Mouse (Mus musculus) left cerebral cortex, adult 9 months (tissue): ENCODE measurements around the gene Arl1.
"Not testable (repeated sequence)": the region's sequence is repeated elsewhere in the genome, so short reads cannot be mapped to it uniquely, and the experiment has no call there.

Experiments
- DNase-seq, 2 experiments: peaks; one replicate each; pipeline ENCODE4 v3.0.0; 2022; ENCODE audit warnings: low spot score in 2 of 2

Gene Arl1

DNA sequence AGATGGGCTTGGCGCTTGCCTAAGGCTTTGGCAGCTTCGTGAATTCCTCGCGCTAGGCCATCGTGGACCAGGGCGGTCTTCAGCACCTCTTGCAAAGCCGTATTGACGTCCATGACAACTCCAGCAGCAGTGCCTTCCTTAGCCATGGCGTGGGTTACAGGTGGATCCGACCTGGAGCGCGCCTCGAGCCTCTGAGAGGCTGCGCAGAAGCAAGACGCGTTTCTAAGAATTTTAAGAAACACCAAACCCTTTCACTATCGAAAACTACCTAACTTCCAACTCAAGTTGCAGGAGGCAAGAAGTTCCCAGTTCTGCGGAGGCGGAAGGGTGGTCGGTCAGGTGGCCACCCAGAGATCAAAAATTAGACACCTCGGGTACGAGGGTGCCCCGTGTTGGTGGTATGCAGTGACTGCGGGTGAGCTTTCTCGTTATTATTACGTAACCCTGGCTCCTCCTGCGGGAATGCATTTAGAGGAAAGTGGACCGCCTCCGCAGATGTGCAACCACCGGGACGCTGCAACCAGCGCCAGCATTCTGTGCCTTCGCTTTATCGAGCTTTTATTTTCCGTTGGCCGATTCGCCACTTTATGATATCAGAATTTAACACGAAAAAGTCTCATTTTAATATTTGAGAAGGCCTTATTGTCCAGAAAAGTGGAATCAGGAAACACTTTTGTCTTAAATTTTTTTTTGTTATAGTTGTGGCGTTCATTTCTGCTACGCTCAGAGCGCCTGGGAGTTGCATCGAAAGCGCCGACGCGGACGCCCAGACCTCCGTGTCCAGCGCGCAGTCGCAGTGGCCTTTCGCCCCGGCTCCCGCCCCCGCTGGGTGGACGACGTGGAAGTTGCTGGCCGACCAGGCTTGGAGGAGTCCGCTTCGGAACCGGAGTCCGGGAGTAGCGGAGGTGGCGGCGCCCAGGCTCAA, at the start of gene Arl1:
Gene Arl1, plus strand, starts transcription at position 288 of the 925 bp plus-strand sequence.
- DNase-seq, result peak; percentile 80 to 91

GRCm38 (mm10) chr10:88682904-88683563, 47.6 kb upstream of the Arl1 start:
- no peak for DNase-seq

DNA sequence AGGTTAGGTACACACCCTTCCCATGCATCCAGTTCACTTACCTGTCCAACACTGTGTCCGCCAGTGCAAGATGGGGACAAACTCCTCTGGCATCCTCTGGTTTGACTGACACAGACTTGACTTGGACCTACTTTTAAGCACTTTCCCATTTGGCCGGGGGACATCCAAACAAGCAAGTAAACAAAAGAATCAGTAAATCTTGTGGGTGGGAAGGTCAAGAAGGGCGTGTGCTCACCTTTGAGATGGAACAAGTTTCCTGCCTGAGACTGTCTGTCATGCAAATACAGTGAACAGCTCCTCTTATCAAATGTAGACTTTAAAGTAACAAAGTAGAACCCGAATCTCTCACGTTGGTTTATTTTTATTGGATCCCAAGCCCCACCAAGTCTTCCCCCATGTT, 45.7 kb upstream of the Arl1 start, which contains the start of gene Spic:
Gene Spic, minus strand, starts transcription at position 91 of the 400 bp plus-strand sequence.
- no peak for DNase-seq

DNA sequence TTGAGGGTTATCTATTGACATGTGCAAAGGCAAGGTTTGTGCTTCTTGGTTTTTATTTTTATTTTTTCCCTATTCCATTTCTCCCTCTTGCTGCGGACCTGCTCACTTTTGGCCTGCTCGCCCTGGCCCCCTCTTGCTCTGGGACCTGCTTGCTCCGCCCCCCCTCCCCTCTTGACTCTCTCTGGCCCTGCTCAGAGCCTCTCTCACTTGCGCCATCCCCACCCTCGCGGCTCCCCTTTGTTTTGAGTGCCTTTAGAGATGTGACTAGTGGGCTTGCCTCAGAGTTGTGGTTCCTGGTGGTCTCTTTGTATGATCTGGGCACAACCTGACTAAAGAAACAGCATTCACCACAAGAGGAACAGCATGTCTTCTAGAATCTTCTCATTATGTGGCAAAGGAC, 29.7 kb upstream of the Arl1 start:
- no peak for DNase-seq

- peak; percentile 25 to 62 for DNase-seq
Observed at GRCm38 (mm10) chr10:88708671-88709523, 21.8 kb upstream of the Arl1 start.

GRCm38 (mm10) chr10:88712359-88712758, 18.3 kb upstream of the Arl1 start:
- DNase-seq, result no peak

GRCm38 (mm10) chr10:88714744-88715143, 15.9 kb upstream of the Arl1 start:
- DNase-seq, result no peak

DNA sequence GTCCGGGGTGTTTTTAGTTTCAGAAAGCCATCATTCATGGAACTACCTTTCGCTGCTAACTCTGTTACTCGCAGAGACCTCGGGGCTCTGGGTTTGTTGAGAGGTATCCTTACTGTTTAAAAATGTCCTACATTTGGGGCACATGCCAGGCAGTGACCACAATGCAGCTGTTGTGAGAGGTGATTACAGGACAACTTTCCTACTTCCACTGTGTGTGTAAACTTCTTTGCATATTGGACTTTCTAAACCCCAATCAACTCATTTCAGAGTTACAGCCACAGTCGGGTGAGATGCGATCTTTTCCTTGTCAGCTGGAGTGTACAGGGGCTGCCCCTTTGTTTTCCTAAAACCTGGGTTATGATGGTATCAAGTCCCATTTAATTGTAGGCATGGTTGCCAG, 15.0 kb upstream of the Arl1 start:
- DNase-seq, result no peak

- DNase-seq, result no peak
Observed at GRCm38 (mm10) chr10:88716986-88717755, 13.5 kb upstream of the Arl1 start.

GRCm38 (mm10) chr10:88717756-88718025, 13.0 kb upstream of the Arl1 start:
- no peak for DNase-seq

GRCm38 (mm10) chr10:88719618-88720017, 11.0 kb upstream of the Arl1 start:
- no peak for DNase-seq

DNA sequence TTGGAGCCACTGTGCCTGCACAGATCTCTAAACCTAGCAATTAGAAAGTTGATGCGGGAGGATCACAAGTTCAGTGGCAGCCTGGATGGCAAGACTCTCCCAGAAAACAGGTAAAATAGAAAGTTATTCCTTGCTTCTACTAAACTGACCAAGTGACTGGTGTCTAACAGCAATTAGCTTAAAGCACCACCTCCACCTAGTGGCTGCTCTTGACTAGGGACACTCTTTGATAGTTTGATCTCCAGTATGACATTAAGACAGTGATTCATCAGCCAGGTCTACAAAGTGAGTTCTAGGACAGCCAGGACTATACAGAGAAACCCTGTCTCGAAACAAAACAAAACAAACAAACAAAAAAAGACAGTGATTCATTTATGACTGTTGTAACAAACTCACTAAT, 5.3 kb upstream of the Arl1 start:
- DNase-seq, result no peak

GRCm38 (mm10) chr10:88727128-88727527, 3.5 kb upstream of the Arl1 start:
- peak in 1 of 2 experiments; percentile 66 for DNase-seq

DNA sequence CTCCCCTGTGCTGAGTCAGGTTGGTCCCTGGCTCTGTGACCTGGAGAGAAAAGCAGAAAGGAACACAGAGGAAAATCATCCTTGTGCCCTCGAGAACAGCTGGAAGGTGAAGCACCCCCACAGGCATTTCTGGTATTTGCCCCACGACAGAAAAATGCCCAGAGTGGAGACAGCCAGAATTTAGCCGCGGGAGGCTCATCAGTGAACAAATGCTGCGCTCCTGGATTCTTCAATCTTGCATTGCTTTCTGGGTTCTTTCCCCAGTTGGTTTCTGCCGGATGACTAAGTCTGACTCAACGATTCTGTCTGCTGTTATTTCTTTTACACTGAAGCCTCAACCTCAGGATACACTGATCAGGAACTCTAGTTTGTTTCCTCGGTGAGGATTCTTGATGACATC, 2.5 kb upstream of the Arl1 start:
- no peak for DNase-seq

DNA sequence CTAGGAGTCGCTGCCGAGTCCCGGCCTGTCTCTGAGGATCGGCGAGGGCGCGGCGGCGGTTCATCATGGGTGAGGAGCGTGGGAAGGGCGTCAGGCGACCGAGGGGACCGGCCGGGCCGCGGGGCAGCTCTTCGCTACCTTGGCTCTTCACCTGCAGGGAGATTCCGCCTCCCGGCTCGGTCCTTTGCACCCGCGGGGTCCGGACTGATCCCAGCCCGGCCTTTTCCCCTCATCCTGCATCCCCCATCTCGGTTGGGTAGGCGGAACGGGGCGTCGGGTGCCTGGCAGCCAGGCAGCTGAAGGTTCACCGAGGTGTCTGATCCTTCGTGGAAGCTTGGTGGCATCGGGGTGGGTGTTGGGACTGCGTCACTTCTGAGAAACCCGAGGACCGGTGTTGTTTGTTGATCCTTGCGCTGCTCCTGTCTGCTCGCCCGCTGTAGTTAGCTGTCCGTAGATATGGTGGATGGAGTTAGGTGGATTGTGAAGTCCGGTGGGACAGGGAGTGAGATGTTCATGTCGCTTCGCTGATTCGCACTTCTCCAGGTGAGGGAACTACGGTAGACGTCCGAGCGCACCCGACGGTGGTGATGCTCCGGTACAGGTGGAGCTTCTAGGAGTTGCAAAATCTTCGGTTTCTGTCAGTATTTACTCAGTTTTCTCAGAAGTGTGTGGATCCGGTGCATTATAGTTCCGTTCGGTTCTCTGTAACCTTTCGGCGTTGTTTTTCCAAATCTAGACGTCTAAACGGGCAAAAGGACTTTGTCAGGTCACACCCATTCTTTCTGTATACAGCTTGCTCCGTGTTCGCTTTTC, 1.0 kb downstream of the Arl1 start:
- no peak for DNase-seq

- DNase-seq, result no peak
Observed at GRCm38 (mm10) chr10:88732309-88732622, 1.6 kb downstream of the Arl1 start.

DNA sequence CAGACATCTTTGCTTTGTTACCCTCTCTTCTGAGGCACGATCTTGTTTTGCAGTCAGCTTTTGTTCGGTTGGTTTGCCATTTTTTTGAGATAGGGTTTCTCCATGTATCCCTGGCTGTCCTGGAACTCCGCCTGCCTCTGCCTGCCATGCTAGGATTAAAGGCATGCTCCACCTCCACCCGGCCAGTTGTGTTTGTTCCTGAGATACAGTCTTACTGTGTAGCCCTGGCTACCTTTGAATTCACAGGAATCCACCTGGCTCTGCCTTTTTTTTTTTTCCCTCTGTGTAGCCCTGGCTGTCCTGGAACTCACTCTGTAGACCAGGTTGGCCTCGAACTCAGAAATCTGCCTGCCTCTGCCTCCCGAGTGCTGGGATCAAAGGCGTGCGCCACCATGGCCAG, 8.4 kb downstream of the Arl1 start:
- not testable (repeated sequence) for DNase-seq

GRCm38 (mm10) chr10:88739818-88740217, 9.2 kb downstream of the Arl1 start:
- DNase-seq, result no peak

- no peak for DNase-seq
Observed at GRCm38 (mm10) chr10:88740781-88741180, 10.1 kb downstream of the Arl1 start.

GRCm38 (mm10) chr10:88741426-88741825, 10.8 kb downstream of the Arl1 start:
- no peak for DNase-seq
